Mouse (Mus musculus) c-Kit-positive CD71-positive TER-119-negative erythroid progenitor cells, embryonic 14.5 days (primary cell): ENCODE measurements around the gene Zbtb44.
"Not testable (repeated sequence)": the region's sequence is repeated elsewhere in the genome, so short reads cannot be mapped to it uniquely, and the experiment has no call there.

ENCODE experiments used
- DNase-seq: peaks from one replicate; pipeline ENCODE4 v3.0.0-alpha.2; 2013; ENCODE audit warnings: low read depth

The Zbtb44 gene

DNA sequence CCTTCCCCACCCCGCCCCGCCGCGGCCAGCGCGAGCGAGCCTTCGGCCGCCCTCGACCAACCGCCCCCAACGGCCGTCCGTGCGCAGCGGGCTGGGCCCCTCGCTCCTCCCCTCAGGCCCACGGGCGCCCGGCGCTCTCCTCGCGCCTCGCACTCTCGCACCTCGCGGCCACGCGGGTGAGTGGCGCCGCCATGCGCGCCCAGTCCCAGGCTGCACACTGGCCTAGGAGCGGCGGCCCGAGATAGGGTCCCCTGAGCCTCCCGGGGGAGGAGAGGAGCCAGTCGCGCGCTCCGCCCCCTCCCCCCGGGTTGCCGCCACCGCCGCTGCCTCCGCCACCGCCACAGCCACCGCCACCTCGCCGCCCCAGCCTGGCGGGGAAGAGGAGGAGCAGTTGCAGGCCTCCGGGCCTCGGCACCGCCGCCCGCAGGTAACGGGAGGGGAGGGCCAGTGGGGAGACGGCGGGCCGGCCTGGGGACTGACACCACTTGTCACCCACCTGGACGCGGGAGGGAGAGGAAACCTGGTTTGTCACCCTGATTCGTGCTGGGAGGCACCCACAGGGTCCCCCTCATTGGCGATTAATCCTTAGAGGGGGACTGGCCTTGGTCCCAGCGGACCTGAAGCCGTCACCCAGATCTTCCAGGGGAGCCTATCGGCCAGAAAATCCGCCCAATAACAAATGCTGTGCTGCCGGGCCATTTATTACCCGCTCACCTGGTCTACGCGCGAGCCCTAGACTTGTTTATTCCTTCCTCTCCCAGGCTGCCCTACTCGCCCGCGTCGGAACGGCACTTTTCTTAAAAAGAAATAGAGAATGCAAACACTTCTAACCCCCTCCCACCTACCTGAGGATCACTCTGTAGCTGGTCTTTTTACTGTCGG is at the start of gene Zbtb44:
Gene Zbtb44, plus strand, starts transcription at position 113 of the 882 bp plus-strand sequence.
- peak; percentile 34 for DNase-seq

DNA sequence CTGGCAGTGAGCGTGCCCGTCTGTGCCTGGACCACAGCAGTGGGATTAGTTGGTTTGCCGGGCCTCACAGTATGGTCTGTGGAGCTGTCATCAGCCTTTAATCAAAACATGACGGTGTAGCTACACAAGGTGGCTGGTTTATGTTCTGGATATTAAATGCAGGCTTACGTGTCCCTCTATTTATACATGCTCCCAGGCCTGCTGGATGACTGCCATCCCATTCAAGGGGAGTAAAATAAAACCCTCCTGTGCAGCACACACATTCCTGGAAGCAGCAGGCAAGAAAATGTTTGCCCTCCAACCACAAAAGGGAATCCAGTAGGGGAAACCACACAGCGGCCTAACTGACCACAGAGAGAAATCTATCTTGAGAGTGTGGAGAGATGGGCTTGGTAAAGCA is 44.7 kb upstream of the Zbtb44 start:
- DNase-seq: no peak

DNA sequence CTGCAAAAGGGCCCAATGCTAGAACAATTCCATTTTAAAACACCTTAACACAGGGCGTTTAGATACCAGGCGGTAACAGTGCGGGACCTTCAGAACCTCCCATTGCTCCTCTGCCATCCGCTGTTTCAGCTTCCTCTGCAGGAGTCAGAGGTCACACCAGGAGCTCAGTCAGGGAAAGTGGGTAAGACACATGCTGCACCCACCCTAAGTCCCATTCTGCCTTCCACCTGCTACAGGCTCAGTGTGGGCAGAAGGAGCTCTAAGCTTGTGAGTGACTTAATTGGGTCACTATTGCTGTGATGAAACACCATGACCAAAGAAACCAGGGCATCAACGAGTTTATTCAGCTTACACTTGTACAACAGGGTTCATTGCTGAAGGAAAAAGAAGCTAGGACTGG is 37.3 kb upstream of the Zbtb44 start:
- DNase-seq: no peak

DNA sequence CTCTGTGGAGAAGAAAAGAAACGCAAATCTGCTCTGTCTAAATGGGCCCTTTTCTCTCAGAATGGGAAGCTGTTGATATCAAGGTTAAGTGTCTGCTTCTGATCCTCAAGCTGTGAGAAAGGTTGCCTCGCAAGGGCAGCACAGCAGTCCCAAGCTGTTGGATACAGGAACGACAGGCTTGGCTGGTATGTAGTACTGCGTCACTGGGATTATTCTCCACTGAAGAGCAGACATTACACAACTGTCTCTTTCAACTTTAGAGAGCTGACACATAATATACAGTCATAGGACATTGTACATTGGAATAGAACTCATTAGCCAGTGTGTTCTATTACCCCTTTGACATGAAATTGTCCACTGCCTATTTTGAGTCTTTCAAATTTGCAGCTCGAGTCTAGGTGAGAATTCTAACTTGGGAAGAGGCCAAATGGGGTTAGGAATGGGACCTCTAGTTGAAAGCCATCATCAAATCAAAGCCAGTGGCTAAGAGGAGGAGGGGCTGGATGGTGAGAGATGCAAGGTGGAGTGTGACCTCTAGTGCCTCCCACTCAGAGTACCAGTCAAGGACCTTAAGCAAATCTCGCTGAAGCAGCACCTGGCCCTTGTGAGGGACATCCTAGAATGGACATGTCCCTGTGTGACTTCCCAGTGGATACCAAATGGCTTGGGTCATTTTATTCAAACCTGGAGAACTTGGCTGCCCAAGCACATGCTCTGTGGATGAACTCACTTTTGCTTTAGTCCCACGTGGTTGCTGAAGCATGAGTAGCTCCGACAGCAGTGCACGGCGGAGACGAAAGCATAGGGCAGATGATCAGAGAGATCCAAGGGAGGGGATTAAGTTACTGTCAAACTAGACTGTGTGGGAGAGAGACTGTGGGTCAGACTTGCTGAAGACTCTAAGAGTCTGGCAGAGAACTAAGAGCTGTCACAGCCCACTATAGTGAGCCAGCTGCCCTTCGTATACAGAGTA is 33.6 kb upstream of the Zbtb44 start:
- no peak for DNase-seq

DNA sequence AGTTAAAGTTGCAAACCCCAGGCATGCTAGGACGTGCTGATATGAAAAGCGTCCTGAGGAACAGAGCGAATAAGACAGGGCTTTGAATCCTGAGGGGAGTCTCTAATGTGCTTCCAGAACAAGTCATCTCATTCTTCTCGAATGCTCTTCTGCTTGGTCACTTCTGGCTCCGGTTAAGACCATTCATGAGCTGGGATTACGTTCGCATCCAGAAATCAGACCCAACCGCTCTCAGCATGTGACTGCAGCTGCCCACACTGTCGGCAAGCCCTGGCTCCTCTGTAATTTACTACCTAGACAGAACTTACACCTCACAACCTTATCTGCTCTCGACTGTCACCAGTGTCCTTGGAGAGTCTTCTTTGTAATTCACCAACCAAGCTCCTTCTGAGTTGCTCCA is 29.8 kb upstream of the Zbtb44 start:
- DNase-seq: no peak

DNA sequence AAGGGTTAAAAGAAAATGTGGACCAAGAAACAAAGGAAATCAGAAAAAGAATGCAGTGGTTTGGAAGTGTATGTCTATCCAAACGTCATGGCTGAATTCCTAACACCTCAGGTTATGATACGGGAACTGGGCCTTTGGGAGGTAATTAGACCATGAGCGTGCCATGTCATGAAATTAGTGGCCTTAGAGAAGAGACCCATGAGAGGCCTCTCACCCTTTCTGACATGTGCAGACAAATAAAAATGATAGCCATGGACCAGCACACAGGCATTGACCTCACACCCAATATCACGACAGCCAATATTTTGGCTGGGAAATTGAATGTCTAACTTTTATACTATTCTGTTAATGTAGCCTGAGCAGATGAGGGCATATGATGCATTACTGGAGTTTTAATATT is 27.9 kb upstream of the Zbtb44 start:
- no peak for DNase-seq

- no peak for DNase-seq
Observed at GRCm38 (mm10) chr9:31009334-31009733, 21.1 kb upstream of the Zbtb44 start.

DNA sequence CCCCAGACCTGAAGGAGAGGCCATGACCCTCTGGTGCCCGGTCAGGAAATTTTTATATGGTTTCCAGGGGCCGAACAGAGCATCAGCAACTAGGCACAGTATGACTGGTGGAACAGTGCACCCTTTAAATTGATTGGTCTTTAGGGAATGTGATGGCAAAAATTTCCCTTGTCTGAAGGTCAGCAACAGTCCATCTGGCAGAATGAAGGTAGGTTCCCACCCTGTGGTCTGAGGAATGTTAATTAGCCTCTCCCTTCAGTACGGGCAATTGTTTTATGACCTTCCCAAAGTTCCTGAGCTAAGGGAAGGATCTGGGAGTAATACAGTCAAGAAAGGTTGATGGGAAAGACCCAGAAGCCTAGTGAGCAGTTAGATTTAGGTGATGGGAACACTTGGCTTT is 20.4 kb upstream of the Zbtb44 start:
- DNase-seq: no peak

DNA sequence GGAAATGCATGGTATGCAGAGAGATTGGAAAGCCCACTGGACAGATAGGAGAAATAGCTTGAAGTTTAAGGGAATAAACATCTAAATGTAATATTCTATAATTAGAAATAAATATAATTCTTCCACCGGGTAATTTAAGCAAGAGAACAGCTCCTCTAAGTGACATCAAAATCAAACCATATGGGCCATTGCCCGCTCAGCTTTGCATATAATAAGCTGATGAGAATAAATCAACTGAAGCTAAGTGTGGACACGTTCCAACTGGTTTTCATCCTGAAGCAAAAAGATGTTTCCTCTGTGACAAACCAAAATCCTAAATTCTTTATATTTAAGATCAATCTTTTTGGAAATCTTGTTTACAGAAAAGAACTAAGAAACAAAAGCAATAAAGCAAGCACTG is 19.7 kb upstream of the Zbtb44 start:
- DNase-seq: no peak

GRCm38 (mm10) chr9:31011533-31011932 is 18.9 kb upstream of the Zbtb44 start:
- DNase-seq: no peak

DNA sequence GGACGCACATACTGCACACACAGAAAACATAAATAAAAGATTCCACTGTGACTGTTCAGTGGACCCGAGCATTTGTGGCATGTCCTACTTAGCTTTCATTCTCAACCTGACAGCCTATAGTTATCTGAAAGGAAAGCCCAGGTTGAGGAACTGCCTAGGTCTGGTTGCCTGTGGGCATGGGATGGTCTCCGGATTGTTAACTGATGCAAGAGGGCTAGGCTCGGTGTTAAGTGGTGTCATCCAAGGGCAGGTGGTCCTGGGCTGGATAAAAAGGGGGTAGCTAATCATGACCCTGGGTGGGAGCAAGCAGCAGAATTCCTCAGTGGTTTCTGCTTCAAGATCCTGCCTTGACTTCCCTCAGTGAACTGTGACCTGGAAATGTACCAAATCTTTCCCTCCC is 17.8 kb upstream of the Zbtb44 start:
- no peak for DNase-seq

GRCm38 (mm10) chr9:31013415-31013814 is 17.0 kb upstream of the Zbtb44 start:
- DNase-seq: no peak

DNA sequence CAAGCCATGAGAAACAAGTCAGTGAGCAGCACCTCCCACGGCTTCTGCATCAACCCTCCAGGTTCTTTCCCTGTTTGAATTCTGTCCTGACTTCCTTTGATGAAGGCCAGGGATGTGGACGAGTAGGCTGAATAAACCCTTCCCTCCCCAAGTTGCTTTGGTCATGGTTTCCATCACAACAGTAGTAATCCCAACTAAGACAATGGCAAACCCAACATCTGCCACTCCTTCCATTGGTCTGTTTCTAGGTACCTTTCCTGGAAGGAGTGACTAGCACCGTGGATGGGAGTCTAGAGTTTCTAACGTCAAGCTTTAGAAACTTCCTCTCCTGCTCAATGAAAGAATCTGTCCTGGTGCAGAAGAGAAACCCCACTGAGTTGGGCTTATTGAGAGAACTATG is 12.8 kb upstream of the Zbtb44 start:
- DNase-seq: no peak

- no peak for DNase-seq
Observed at GRCm38 (mm10) chr9:31018158-31018557, 12.3 kb upstream of the Zbtb44 start.

DNA sequence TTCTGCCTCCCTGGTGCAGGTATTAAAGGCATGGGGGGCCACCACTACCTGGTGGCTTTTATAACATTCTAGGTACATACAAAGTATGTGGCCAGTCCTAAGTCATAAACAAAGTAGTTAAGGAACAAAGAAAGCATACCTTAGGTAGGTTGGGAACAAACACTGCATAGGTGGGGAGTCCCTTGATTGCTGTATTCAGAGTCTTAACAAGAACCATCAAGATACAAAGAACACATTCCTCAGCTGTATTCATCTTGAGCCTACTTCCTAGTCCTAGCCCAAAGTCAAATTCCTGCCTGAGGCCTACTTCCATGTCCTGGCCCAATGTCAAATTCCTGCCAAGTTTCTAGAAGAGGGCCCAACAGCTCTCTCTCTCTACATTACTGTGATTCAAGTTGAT is 11.7 kb upstream of the Zbtb44 start:
- no peak for DNase-seq

DNA sequence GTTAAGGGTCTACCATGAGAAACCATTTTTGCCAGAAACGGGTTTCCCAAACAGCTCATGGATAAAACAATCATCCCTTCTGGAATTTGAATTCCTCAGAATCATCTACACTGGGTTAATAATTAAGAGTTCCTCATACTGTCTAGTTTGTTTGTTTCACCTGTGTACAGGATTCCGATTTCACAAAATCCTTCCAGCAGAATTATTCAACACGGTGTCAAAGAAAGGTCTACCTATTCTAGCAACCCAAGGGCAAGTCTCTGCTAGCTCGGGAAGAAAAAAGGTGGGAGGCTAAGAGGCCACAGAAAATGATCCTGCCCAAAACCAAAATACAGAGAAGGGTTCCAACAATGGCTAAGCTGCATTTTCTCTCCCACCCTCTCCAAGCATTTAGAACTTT is 2.2 kb upstream of the Zbtb44 start:
- DNase-seq: no peak

GRCm38 (mm10) chr9:31029751-31030511 is 513 bp upstream of the Zbtb44 start:
- DNase-seq: peak; percentile 81

DNA sequence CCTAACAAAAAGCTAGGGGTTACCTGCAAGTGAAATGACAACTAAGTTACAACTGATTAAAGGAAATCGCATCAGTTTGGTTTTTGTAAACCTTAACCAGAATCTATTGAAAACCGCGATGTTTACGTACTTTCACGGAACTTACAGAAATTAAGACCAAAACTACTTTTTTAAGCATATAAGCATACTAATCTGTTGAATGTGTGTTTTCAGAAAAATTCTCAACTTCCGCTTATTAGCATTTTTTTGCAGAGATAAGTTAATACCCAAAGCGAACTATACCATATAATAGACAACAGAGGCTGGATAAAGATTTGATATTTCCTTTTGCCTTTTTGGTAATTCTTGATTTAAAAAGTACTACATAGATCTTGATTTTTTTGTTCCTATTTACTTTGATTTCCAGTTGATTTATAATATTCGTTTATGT is 985 bp downstream of the Zbtb44 start:
- DNase-seq: no peak

- no peak for DNase-seq
Observed at GRCm38 (mm10) chr9:31032546-31032945, 2.1 kb downstream of the Zbtb44 start.

DNA sequence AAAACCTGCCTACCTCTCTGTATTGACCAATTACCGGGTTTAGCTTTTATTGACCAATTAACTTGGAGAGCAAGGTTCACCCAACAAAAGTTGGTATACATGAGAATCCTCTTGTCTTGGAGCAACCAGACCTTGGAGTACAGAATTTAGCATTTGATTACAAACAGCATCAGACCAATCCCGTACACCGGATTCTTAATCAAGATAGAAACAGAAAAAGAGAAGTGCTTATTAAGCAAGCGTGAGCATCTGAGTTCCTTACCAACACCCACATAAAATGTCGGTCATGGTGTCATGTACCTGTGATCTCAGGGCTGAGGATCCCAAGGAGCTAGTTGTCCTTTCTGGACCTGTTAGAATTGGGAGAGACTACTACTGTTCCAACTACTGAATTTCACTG is 19.8 kb downstream of the Zbtb44 start:
- DNase-seq: no peak

DNA sequence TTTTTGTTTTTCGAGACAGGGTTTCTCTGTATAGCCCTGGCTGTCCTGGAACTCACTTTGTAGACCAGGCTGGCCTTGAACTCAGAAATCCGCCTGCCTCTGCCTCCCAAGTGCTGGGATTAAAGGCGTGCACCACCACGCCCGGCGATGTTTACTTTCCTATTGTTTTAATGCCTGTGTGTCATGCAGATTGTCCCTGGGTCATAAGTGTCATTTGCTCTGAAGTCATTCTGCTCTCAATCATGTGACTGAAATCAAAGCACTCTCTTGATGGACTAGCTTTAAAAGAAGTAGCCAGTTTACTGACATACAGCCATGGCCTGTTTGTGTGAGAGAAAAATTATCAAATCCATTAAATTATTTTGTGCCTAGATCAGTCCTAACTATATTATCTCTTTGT is 21.1 kb downstream of the Zbtb44 start:
- DNase-seq: not testable (repeated sequence)

DNA sequence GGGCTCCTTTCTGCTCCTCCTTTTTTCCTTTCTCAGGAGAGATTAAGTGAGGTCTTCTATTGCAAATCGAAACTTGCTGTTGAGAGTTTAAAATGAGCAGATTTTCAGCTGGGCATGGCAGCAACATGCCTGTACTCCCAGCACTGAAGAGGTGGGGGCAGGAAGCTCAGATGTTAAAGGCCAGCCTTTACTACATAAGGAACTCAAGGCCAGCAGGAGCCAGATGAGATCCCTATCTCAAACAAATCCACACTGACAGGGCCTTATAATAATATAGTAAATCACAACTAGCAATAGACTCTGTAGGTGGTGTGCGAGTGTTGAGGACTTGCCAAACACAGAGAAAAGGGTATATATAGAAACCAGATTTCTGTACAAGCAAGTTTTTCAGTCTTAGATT is 28.3 kb downstream of the Zbtb44 start:
- no peak for DNase-seq
